Mouse (Mus musculus) layer of hippocampus, adult 11-12 months (tissue): ENCODE results near the gene Olfr457.
"Not testable (repeated sequence)": the region's sequence is repeated elsewhere in the genome, so short reads cannot be mapped to it uniquely, and the experiment has no call there.

Experiments
- DNase-seq: peaks from one replicate; pipeline ENCODE4 v3.0.0; 2022; ENCODE audit warnings: low spot score

Olfr457 gene

GRCm38 (mm10) chr6:42476235-42476634 lies at the start of gene Olfr457:
Olfr457 (minus strand) TSS chr6:42476335.
- no peak for DNase-seq

- no peak for DNase-seq
These were observed 37.3 kb upstream of the Olfr457 start for GRCm38 (mm10) chr6:42513461-42513860.

GRCm38 (mm10) chr6:42509311-42509710 lies 33.2 kb upstream of the Olfr457 start:
- DNase-seq: no peak

GRCm38 (mm10) chr6:42503478-42503877 lies 27.3 kb upstream of the Olfr457 start:
- DNase-seq: peak; percentile 6

- DNase-seq: no peak
These were observed 13.6 kb upstream of the Olfr457 start for GRCm38 (mm10) chr6:42489731-42490130.

- no peak for DNase-seq
These were observed 11.0 kb upstream of the Olfr457 start, which contains the start of gene Olfr456 for GRCm38 (mm10) chr6:42487114-42487513. Olfr456 (minus strand) TSS chr6:42487214.

GRCm38 (mm10) chr6:42484633-42485032 lies 8.5 kb upstream of the Olfr457 start:
- DNase-seq: no peak

- not testable (repeated sequence) for DNase-seq
These were observed 4.8 kb downstream of the Olfr457 start for GRCm38 (mm10) chr6:42471298-42471697.

- no peak for DNase-seq
These were observed 5.6 kb downstream of the Olfr457 start for GRCm38 (mm10) chr6:42470542-42470941.

GRCm38 (mm10) chr6:42465096-42465495 lies 11.0 kb downstream of the Olfr457 start, which contains the start of gene Olfr458:
Olfr458 (minus strand) TSS chr6:42465196.
- DNase-seq: no peak

- no peak for DNase-seq
These were observed 28.8 kb downstream of the Olfr457 start for GRCm38 (mm10) chr6:42447381-42447780.

GRCm38 (mm10) chr6:42444491-42444890 lies 31.6 kb downstream of the Olfr457 start:
- DNase-seq: no peak

GRCm38 (mm10) chr6:42441395-42441794 lies 34.7 kb downstream of the Olfr457 start:
- no peak for DNase-seq

- no peak for DNase-seq
These were observed 40.6 kb downstream of the Olfr457 start for GRCm38 (mm10) chr6:42435490-42435889.

- no peak for DNase-seq
These were observed 41.7 kb downstream of the Olfr457 start, which contains the start of gene Tas2r126 for GRCm38 (mm10) chr6:42434446-42434845. Tas2r126 (plus strand) TSS chr6:42434535.

GRCm38 (mm10) chr6:42433554-42433953 lies 42.6 kb downstream of the Olfr457 start:
- DNase-seq: no peak

- DNase-seq: no peak
These were observed 49.8 kb downstream of the Olfr457 start for GRCm38 (mm10) chr6:42426337-42426736.

- DNase-seq: no peak
These were observed 51.7 kb downstream of the Olfr457 start for GRCm38 (mm10) chr6:42424472-42424871.

- DNase-seq: no peak
These were observed 54.7 kb downstream of the Olfr457 start for GRCm38 (mm10) chr6:42421439-42421838.

- no peak for DNase-seq
These were observed 56.7 kb downstream of the Olfr457 start for GRCm38 (mm10) chr6:42419443-42419842.
